Mouse (Mus musculus) heart, postnatal 0 days (tissue): ENCODE measurements at regions not wholly inside any gene's neighbourhood (a gene's known extent, or its start where the extent isn't known, plus 50 kb on each side); places are given as distances from the start of the nearest gene placed in this dataset.

Source experiments
- ATAC-seq: fragments of 200-750 bp; cut with Nextera tagmentation; 2 replicates; pipeline ENCODE4 v1.8.0; 2017; ENCODE audit warnings: low read depth, moderate number of reproducible peaks, moderate library complexity; ENCODE audit not compliant: insufficient read depth
- DNase-seq: peaks from one replicate; pipeline ENCODE4 v3.0.0-alpha.2; 2016; ENCODE audit warnings: low spot score
- H3K27ac ChIP-seq: fragments of 300-500 bp; sonication (generic); 2 replicates; pipeline ENCODE4 v1.5.1; 2014; ENCODE audit warnings: low read depth, mild to moderate bottlenecking
- H3K27me3 ChIP-seq: fragments of 300-500 bp; sonication (generic); 2 replicates; pipeline ENCODE4 v1.6.1; 2014; ENCODE audit warnings: low read length, mixed read lengths; ENCODE audit not compliant: control insufficient read depth, insufficient read depth
- H3K36me3 ChIP-seq: fragments of 300-500 bp; sonication (generic); replicated peaks from 2 replicates; pipeline ENCODE4 v1.6.1; 2014; ENCODE audit warnings: low read length, mixed read lengths; ENCODE audit not compliant: control insufficient read depth, insufficient read depth
- H3K4me1 ChIP-seq: fragments of 300-500 bp; sonication (generic); 2 replicates; pipeline ENCODE4 v1.6.1; 2014; ENCODE audit warnings: antibody characterized with exemption; ENCODE audit not compliant: control insufficient read depth, insufficient read depth
- H3K4me2 ChIP-seq: fragments of 300-500 bp; sonication (generic); 2 replicates; pipeline ENCODE4 v1.6.1; 2014; ENCODE audit warnings: low read depth, mild to moderate bottlenecking, low read length, moderate library complexity
- H3K4me3 ChIP-seq: fragments of 300-500 bp; sonication (generic); 2 replicates; pipeline ENCODE4 v1.5.1; 2014; ENCODE audit warnings: low read depth, low read length
- H3K9ac ChIP-seq: fragments of 300-500 bp; sonication (generic); replicated peaks from 2 replicates; pipeline ENCODE4 v1.6.1; 2014; ENCODE audit warnings: low read depth, low read length, mixed read lengths
- H3K9me3 ChIP-seq: fragments of 300-500 bp; sonication (generic); replicated peaks from 2 replicates; pipeline ENCODE4 v1.6.1; 2016; ENCODE audit warnings: low read length; ENCODE audit not compliant: control insufficient read depth
- CTCF ChIP-seq: IDR thresholded peaks from 2 replicates; pipeline ENCODE4 v1.5.1; 2016; ENCODE audit warnings: antibody characterized with exemption, control low read depth, low read depth
- EP300 ChIP-seq: IDR thresholded peaks from 2 replicates; pipeline ENCODE4 v1.6.1; 2016; ENCODE audit warnings: antibody characterized with exemption, low read depth
- WGBS: fragments of 180-500 bp; shearing (Covaris S2); extraction: QIAGEN DNeasy Blood & Tissue Kit; methylation state at CpG from one replicate; pipeline ENCODE4 v1.1.7; 2014; 5-methylcytosine and 5-hydroxymethylcytosine counted together

- H3K36me3 ChIP-seq = no peaks in the 10 kb centered on the region
- DNase-seq (no peak), ATAC-seq (no peak)
- H3K4me1 ChIP-seq = no peaks in the 10 kb centered on the region
- no peak for TF ChIP-seq CTCF
- no peak for TF ChIP-seq EP300
- 87% methylated on average over 7 of the region's 7 CpGs for WGBS
- no peak overlapping the region for H3K27ac ChIP-seq
- no peak overlapping the region for H3K4me2 ChIP-seq
- no peak overlapping the region for H3K4me3 ChIP-seq
- H3K9ac ChIP-seq = no peak overlapping the region
- no peaks in the 10 kb centered on the region for H3K9me3 ChIP-seq
- H3K27me3 ChIP-seq = no peaks in the 10 kb centered on the region
These were observed 86.0 kb upstream of the Ptch1 start for GRCm38 (mm10) chr13:63659412-63659811.

- Histone ChIP-seq H3K4me2 (no peak overlapping the region), H3K9me3 (no peaks in the 10 kb centered on the region), H3K27me3 (no peaks in the 10 kb centered on the region), H3K27ac (no peak overlapping the region), H3K9ac (no peak overlapping the region), H3K4me1 (no peaks in the 10 kb centered on the region), H3K4me3 (no peak overlapping the region), H3K36me3 (no peaks in the 10 kb centered on the region)
- ATAC-seq (no peak), DNase-seq (no peak)
- TF ChIP-seq CTCF (no peak), EP300 (no peak)
- WGBS = 64% methylated on average over 4 of the region's 4 CpGs
These were observed 87.0 kb upstream of the Ptch1 start for GRCm38 (mm10) chr13:63660431-63660830.

- Histone ChIP-seq H3K4me2 (no peak overlapping the region), H3K4me3 (no peak overlapping the region), H3K9me3 (no peaks in the 10 kb centered on the region), H3K36me3 (no peaks in the 10 kb centered on the region), H3K27me3 (no peaks in the 10 kb centered on the region), H3K27ac (no peak overlapping the region), H3K4me1 (no peaks in the 10 kb centered on the region), H3K9ac (no peak overlapping the region)
- TF ChIP-seq EP300 (no peak), CTCF (no peak)
- WGBS = 36% methylated on average over 4 of the region's 4 CpGs
- DNase-seq (no peak), ATAC-seq (no peak)
These were observed 95.2 kb upstream of the Ptch1 start for GRCm38 (mm10) chr13:63668576-63668975.

- ATAC-seq = no peak
- Histone ChIP-seq H3K4me3 (no peak overlapping the region), H3K27ac (no peak overlapping the region), H3K4me2 (no peak overlapping the region), H3K9me3 (no peaks in the 10 kb centered on the region), H3K36me3 (no peaks in the 10 kb centered on the region), H3K27me3 (no peaks in the 10 kb centered on the region), H3K9ac (no peak overlapping the region), H3K4me1 (no peaks in the 10 kb centered on the region)
- DNase-seq = no peak
- WGBS = 41% methylated on average over 2 of the region's 2 CpGs
- no peak for TF ChIP-seq CTCF
- TF ChIP-seq EP300 = no peak
These were observed 95.6 kb upstream of the Ptch1 start for GRCm38 (mm10) chr13:63669031-63669430.

DNA sequence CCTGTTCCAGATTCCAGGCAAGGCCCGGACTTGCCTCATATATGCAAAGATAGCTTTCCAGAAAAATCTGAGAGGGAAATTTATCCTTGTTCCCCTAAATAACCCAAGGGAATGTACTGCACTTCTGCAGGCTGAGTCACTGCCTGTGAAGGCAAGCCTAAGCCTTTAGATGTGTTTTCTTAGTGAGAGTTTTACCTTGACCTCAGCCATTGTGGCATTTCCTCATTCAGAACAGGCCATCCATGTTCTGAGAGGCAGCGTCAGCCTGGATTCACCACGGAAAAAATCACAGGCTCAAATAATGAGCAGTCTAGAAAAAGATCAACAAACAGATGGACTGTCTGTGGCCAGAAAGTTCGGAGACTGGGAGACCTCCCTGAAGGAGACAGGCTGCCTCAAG, 99.0 kb upstream of the Ptch1 start:
- no peak for ATAC-seq
- Histone ChIP-seq H3K4me2 (no peak overlapping the region), H3K9me3 (no peaks in the 10 kb centered on the region), H3K4me1 (no peaks in the 10 kb centered on the region; the same call in 1 of the 2 replicates), H3K9ac (no peak overlapping the region), H3K36me3 (no peaks in the 10 kb centered on the region), H3K27ac (no peak overlapping the region), H3K27me3 (no peaks in the 10 kb centered on the region), H3K4me3 (no peak overlapping the region)
- WGBS = 52% methylated on average over 4 of the region's 4 CpGs
- DNase-seq = no peak
- TF ChIP-seq CTCF (no peak), EP300 (no peak)

DNA sequence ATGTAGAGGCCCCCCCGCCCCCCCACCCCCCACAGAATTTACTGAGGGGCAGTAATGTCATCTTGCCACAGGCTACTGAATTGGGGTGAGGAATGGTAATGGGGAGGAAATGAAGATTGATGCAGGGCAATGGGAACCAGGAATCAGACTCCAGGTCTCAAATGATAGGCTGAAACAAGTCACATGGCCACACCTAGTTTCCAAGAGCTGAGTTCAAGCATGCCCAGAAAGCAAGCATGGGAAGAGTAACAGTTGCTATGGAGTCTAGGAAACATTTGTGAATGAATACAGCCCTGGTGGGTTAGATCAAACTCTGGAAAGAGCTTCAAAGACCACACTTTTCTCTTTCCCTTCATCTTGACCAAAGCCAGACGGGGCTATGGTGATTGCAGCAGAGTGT, 104.3 kb upstream of the Ptch1 start:
- H3K27me3 ChIP-seq = no peaks in the 10 kb centered on the region
- no peaks in the 10 kb centered on the region for H3K36me3 ChIP-seq
- DNase-seq (no peak), ATAC-seq (no peak)
- no peaks in the 10 kb centered on the region for H3K9me3 ChIP-seq
- no peak overlapping the region for H3K4me2 ChIP-seq
- no peak overlapping the region for H3K4me3 ChIP-seq
- 69% methylated on average over 2 of the region's 2 CpGs for WGBS
- H3K9ac ChIP-seq = no peak overlapping the region
- peaks cover 6% of the 10 kb centered on the region; the same call in 1 of the 2 replicates for H3K4me1 ChIP-seq
- H3K27ac ChIP-seq = no peak overlapping the region
- TF ChIP-seq EP300 = no peak
- no peak for TF ChIP-seq CTCF
